Mouse (Mus musculus): Measurements from ENCODE around the gene Gm11562. TPM values are rescaled to one million over a fixed set of nuclear protein-coding genes. Genes with fewer than 3 reads are reported as not detected.

Gene Gm11562
- polyA plus RNA-seq, 1 experiment from 2014 or later, result not detected

GRCm38 (mm10) chr11:99574106-99574505 is 46.1 kb downstream of the Gm11562 start:
- Histone ChIP-seq H3K36me3 (ENCODE audit: control insufficient read depth, insufficient read depth, low read length) (no peaks in the 10 kb centered on the region), H3K27me3 (ENCODE audit: control insufficient read depth, insufficient read depth, low read length) (no peaks in the 10 kb centered on the region), H3K4me2 (replicated peaks; ENCODE audit: low read depth, low read length) (peak overlapping the region; percentile 32; the same call in 1 of the 2 replicates), H3K27ac (ENCODE audit: low read depth, low read length) (no peak overlapping the region), H3K4me3 (ENCODE audit: low read depth, low read length) (no peak overlapping the region), H3K9me3 (ENCODE audit: control insufficient read depth, low read length) (no peaks in the 10 kb centered on the region), H3K9ac (ENCODE audit: low read depth, low read length) (peak overlapping the region; percentile 42; the same call in 1 of the 2 replicates), H3K4me1 (replicated peaks; ENCODE audit: control insufficient read depth, insufficient read depth, low read length) (no peaks in the 10 kb centered on the region)
- ATAC-seq (ENCODE audit: low FRiP score) (peak; percentile 63), DNase-seq (ENCODE audit: low spot score) (peak; percentile 87)
- WGBS, result 6% methylated on average over 7 of the region's 7 CpGs

GRCm38 (mm10) chr11:99573164-99573563 is 47.1 kb downstream of the Gm11562 start:
- no peak overlapping the region for H3K27ac ChIP-seq (ENCODE audit: low read depth, low read length)
- H3K27me3 ChIP-seq (ENCODE audit: control insufficient read depth, insufficient read depth, low read length), result no peaks in the 10 kb centered on the region
- H3K9ac ChIP-seq (ENCODE audit: low read depth, low read length), result no peak overlapping the region
- H3K4me1 ChIP-seq (replicated peaks; ENCODE audit: control insufficient read depth, insufficient read depth, low read length), result no peaks in the 10 kb centered on the region
- WGBS, result 46% methylated on average over 4 of the region's 4 CpGs
- H3K4me3 ChIP-seq (ENCODE audit: low read depth, low read length), result no peak overlapping the region
- no peak for DNase-seq (ENCODE audit: low spot score)
- no peaks in the 10 kb centered on the region for H3K36me3 ChIP-seq (ENCODE audit: control insufficient read depth, insufficient read depth, low read length)
- H3K9me3 ChIP-seq (ENCODE audit: control insufficient read depth, low read length), result no peaks in the 10 kb centered on the region
- no peak for ATAC-seq (ENCODE audit: low FRiP score)
- H3K4me2 ChIP-seq (replicated peaks; ENCODE audit: low read depth, low read length), result no peak overlapping the region

Other genes with a start within 250 kb of the Gm11562 start
- 0.39 and 0.60 TPM in 2 replicates for gene Krt28, start 245.5 kb downstream of the Gm11562 start, polyA plus RNA-seq (2014; fragmentation: Nextera tagmentation; extraction: Ambion mirVana)
- gene Krt10, start 231.1 kb downstream of the Gm11562 start, polyA plus RNA-seq (2014; fragmentation: Nextera tagmentation; extraction: Ambion mirVana), result 27.8 and 35.1 TPM in 2 replicates
- gene Krt12, start 198.2 kb downstream of the Gm11562 start, polyA plus RNA-seq (2014; fragmentation: Nextera tagmentation; extraction: Ambion mirVana), result not detected in 2 replicates
- gene Krt20, start 182.3 kb downstream of the Gm11562 start, polyA plus RNA-seq (2014; fragmentation: Nextera tagmentation; extraction: Ambion mirVana), result 0.42 and 0.48 TPM in 2 replicates
- gene Krt23, start 127.3 kb downstream of the Gm11562 start, polyA plus RNA-seq (2014; fragmentation: Nextera tagmentation; extraction: Ambion mirVana), result not detected in 2 replicates
- gene Krt39, start 99.1 kb downstream of the Gm11562 start, polyA plus RNA-seq (2014; fragmentation: Nextera tagmentation; extraction: Ambion mirVana), result not detected in 2 replicates
- gene Krt40, start 77.3 kb downstream of the Gm11562 start, polyA plus RNA-seq (2014; fragmentation: Nextera tagmentation; extraction: Ambion mirVana), result not detected in 2 replicates
- gene Krtap3-3, start 69.6 kb downstream of the Gm11562 start, polyA plus RNA-seq (2014; fragmentation: Nextera tagmentation; extraction: Ambion mirVana), result not detected in 2 replicates
- not detected in 2 replicates for gene Krtap3-2, start 63.6 kb downstream of the Gm11562 start, polyA plus RNA-seq (2014; fragmentation: Nextera tagmentation; extraction: Ambion mirVana)
- not detected in 2 replicates for gene Gm11939, start 61.0 kb downstream of the Gm11562 start, polyA plus RNA-seq (2014; fragmentation: Nextera tagmentation; extraction: Ambion mirVana)
- gene Krtap3-1, start 53.8 kb downstream of the Gm11562 start, polyA plus RNA-seq (2014; fragmentation: Nextera tagmentation; extraction: Ambion mirVana), result not detected in 2 replicates
- gene Krtap1-5, start 39.4 kb downstream of the Gm11562 start, polyA plus RNA-seq (2014; fragmentation: Nextera tagmentation; extraction: Ambion mirVana), result not detected in 2 replicates
- not detected in 2 replicates for gene Krtap1-4, start 36.8 kb downstream of the Gm11562 start, polyA plus RNA-seq (2014; fragmentation: Nextera tagmentation; extraction: Ambion mirVana)
- gene Krtap1-3, start 29.1 kb downstream of the Gm11562 start, polyA plus RNA-seq (2014; fragmentation: Nextera tagmentation; extraction: Ambion mirVana), result not detected in 2 replicates
- gene Krtap9-3, start 22.3 kb downstream of the Gm11562 start, polyA plus RNA-seq (2014; fragmentation: Nextera tagmentation; extraction: Ambion mirVana), result not detected in 2 replicates
- gene Gm11938, start 17.1 kb downstream of the Gm11562 start, polyA plus RNA-seq (2014; fragmentation: Nextera tagmentation; extraction: Ambion mirVana), result not detected in 2 replicates
- gene Gm11937, start 10.2 kb downstream of the Gm11562 start, polyA plus RNA-seq (2014; fragmentation: Nextera tagmentation; extraction: Ambion mirVana), result not detected in 2 replicates
- gene Krtap2-4, start 5.6 kb downstream of the Gm11562 start, polyA plus RNA-seq (2014; fragmentation: Nextera tagmentation; extraction: Ambion mirVana), result not detected in 2 replicates
- gene Krtap4-1, start 7.8 kb upstream of the Gm11562 start, polyA plus RNA-seq (2014; fragmentation: Nextera tagmentation; extraction: Ambion mirVana), result not detected in 2 replicates
- gene Krtap4-2, start 14.6 kb upstream of the Gm11562 start, polyA plus RNA-seq (2014; fragmentation: Nextera tagmentation; extraction: Ambion mirVana), result not detected in 2 replicates
- not detected in 2 replicates for gene Krtap4-7, start 23.7 kb upstream of the Gm11562 start, polyA plus RNA-seq (2014; fragmentation: Nextera tagmentation; extraction: Ambion mirVana)
- not detected in 2 replicates for gene Gm11555, start 29.8 kb upstream of the Gm11562 start, polyA plus RNA-seq (2014; fragmentation: Nextera tagmentation; extraction: Ambion mirVana)
- gene Gm11563, start 38.5 kb upstream of the Gm11562 start, polyA plus RNA-seq (2014; fragmentation: Nextera tagmentation; extraction: Ambion mirVana), result not detected in 2 replicates
- not detected in 2 replicates for gene Krtap4-6, start 45.5 kb upstream of the Gm11562 start, polyA plus RNA-seq (2014; fragmentation: Nextera tagmentation; extraction: Ambion mirVana)
- gene Gm14190, start 70.3 kb upstream of the Gm11562 start, polyA plus RNA-seq (2014; fragmentation: Nextera tagmentation; extraction: Ambion mirVana), result not detected in 2 replicates
- gene Gm14180, start 113.9 kb upstream of the Gm11562 start, polyA plus RNA-seq (2014; fragmentation: Nextera tagmentation; extraction: Ambion mirVana), result not detected in 2 replicates
- not detected in 2 replicates for gene Gm11595, start 152.5 kb upstream of the Gm11562 start, polyA plus RNA-seq (2014; fragmentation: Nextera tagmentation; extraction: Ambion mirVana)
- not detected in 2 replicates for gene Krtap4-8, start 160.3 kb upstream of the Gm11562 start, polyA plus RNA-seq (2014; fragmentation: Nextera tagmentation; extraction: Ambion mirVana)
- gene Krtap4-9, start 164.8 kb upstream of the Gm11562 start, polyA plus RNA-seq (2014; fragmentation: Nextera tagmentation; extraction: Ambion mirVana), result not detected in 2 replicates
- gene Gm11596, start 173.0 kb upstream of the Gm11562 start, polyA plus RNA-seq (2014; fragmentation: Nextera tagmentation; extraction: Ambion mirVana), result not detected in 2 replicates
- gene Gm11569, start 178.5 kb upstream of the Gm11562 start, polyA plus RNA-seq (2014; fragmentation: Nextera tagmentation; extraction: Ambion mirVana), result not detected in 2 replicates
- gene Gm11554, start 184.0 kb upstream of the Gm11562 start, polyA plus RNA-seq (2014; fragmentation: Nextera tagmentation; extraction: Ambion mirVana), result not detected in 2 replicates
- gene Krtap4-13, start 189.5 kb upstream of the Gm11562 start, polyA plus RNA-seq (2014; fragmentation: Nextera tagmentation; extraction: Ambion mirVana), result not detected in 2 replicates
- gene Gm11564, start 195.2 kb upstream of the Gm11562 start, polyA plus RNA-seq (2014; fragmentation: Nextera tagmentation; extraction: Ambion mirVana), result not detected in 2 replicates
- not detected in 2 replicates for gene 2300003K06Rik, start 217.6 kb upstream of the Gm11562 start, polyA plus RNA-seq (2014; fragmentation: Nextera tagmentation; extraction: Ambion mirVana)
- not detected in 2 replicates for gene Krtap4-16, start 231.2 kb upstream of the Gm11562 start, polyA plus RNA-seq (2014; fragmentation: Nextera tagmentation; extraction: Ambion mirVana)
- gene Gm11568, start 237.5 kb upstream of the Gm11562 start, polyA plus RNA-seq (2014; fragmentation: Nextera tagmentation; extraction: Ambion mirVana), result not detected in 2 replicates
- not detected in 2 replicates for gene Gm11559, start 244.0 kb upstream of the Gm11562 start, polyA plus RNA-seq (2014; fragmentation: Nextera tagmentation; extraction: Ambion mirVana)

Measured in hindbrain, embryonic 11.5 days (tissue).